Mouse (Mus musculus) embryonic facial prominence, embryonic 14.5 days (tissue): ENCODE data around the gene Vat1l. TPM values are rescaled to one million over a fixed set of nuclear protein-coding genes. Genes with fewer than 3 reads are reported as not detected.

Experiments used
- ATAC-seq: fragments of 200-750 bp; cut with Nextera tagmentation; 2 replicates; pipeline ENCODE4 v1.8.0; 2017; ENCODE audit warnings: low read depth, moderate number of reproducible peaks, moderate TSS enrichment
- DNase-seq: peaks from one replicate; pipeline ENCODE4 v3.0.0-alpha.2; 2015; ENCODE audit warnings: low spot score
- H3K27ac ChIP-seq: fragments of 300-500 bp; sonication (generic); replicated peaks from 2 replicates; pipeline ENCODE4 v1.5.1; 2014; ENCODE audit warnings: low read depth, mild to moderate bottlenecking, low read length, moderate library complexity
- H3K27me3 ChIP-seq: fragments of 300-500 bp; sonication (generic); replicated peaks from 2 replicates; pipeline ENCODE4 v1.6.1; 2014; ENCODE audit warnings: low read length; ENCODE audit not compliant: control insufficient read depth, insufficient read depth
- H3K36me3 ChIP-seq: fragments of 300-500 bp; sonication (generic); 2 replicates; pipeline ENCODE4 v1.6.1; 2014; ENCODE audit warnings: low read length, mixed read lengths; ENCODE audit not compliant: control insufficient read depth, insufficient read depth
- H3K4me1 ChIP-seq: fragments of 300-500 bp; sonication (generic); 2 replicates; pipeline ENCODE4 v1.6.1; 2014; ENCODE audit warnings: antibody characterized with exemption, low read length; ENCODE audit not compliant: control insufficient read depth, insufficient read depth
- H3K4me2 ChIP-seq: fragments of 300-500 bp; sonication (generic); 2 replicates; pipeline ENCODE4 v1.6.1; 2014; ENCODE audit warnings: low read depth, mild to moderate bottlenecking, low read length, moderate library complexity, mixed read lengths
- H3K4me3 ChIP-seq: fragments of 300-500 bp; sonication (generic); 2 replicates; pipeline ENCODE4 v1.5.1; 2014; ENCODE audit warnings: low read depth, mild to moderate bottlenecking, low read length
- H3K9ac ChIP-seq: fragments of 300-500 bp; sonication (generic); 2 replicates; pipeline ENCODE4 v1.6.1; 2014; ENCODE audit warnings: low read depth, mild to moderate bottlenecking, low read length, moderate library complexity, mixed read lengths
- H3K9me3 ChIP-seq: fragments of 300-500 bp; sonication (generic); 2 replicates; pipeline ENCODE4 v1.6.1; 2016; ENCODE audit warnings: low read length; ENCODE audit not compliant: control insufficient read depth
- WGBS: fragments of 180-500 bp; shearing (Covaris S2); extraction: QIAGEN DNeasy Blood & Tissue Kit; methylation state at CpG from one replicate; pipeline ENCODE4 v1.1.7; 2014; 5-methylcytosine and 5-hydroxymethylcytosine counted together
- polyA plus RNA-seq: library from polyadenylated mRNA; unstranded; fragments of >200 nt; fragmentation: Nextera tagmentation; extraction: Ambion mirVana; gene quantifications from 2 replicates; pipeline ENCODE4 v1.2.1, GENCODE M21; 2014

Vat1l gene
- polyA plus RNA-seq, result 5.0 and 6.0 TPM in 2 replicates

DNA sequence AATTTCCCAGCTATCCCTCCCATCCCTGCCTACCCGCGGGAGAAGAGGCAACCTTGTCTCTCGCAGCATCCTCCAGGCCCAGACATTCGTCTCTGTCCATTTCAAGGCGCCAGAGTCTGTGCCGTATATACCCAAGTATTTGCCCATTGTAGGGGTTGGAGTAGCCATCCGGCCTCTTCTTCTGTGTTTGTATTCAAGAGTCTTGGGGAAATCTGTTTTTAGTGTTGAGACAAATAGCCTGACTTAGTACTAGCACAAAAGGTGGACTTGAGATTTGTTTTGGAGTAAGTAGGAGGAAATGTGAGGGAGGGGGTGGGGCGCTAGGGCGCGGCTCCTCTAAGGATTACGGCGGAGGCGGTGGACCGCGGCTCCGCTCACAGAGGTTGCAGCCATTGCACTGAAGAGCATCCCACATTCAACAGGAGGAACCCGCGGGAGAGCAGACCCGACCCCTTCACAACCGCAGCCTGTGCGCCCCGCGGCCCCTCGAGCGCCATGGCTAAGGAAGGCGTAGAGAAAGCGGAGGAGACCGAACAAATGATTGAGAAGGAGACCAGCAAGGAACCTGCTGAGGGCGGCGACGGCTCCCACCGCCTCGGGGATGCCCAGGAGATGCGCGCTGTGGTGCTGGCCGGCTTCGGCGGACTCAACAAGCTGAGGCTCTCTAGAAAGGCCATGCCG is at the start of gene Vat1l:
Gene Vat1l (plus strand): TSS at position 392 of the 681 bp plus-strand sequence.
- H3K9ac ChIP-seq, result peak within 1 kb of the TSS; percentile 49
- H3K4me3 ChIP-seq, result peak within 1 kb of the TSS; percentile 52

DNA sequence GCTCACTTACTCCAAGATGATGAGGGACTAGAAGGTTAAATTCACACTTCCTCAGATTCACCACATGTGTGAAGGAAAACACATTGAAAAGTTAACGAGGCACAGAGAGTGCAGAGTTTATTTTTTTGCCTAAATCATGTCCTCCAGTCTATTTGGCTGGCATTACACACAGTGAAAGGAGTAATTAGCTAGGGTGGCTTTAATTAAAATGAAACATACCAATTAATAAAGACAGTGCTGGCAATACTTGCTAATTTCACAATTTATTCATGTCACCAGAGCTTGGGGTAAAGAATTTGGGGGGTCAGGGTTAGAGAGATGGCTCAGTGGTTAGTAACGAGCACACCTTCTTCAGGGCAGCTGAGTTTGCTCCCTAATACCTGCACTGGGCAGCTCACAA is 46.8 kb upstream of the Vat1l start:
- H3K4me2 ChIP-seq, result no peak overlapping the region
- no peaks in the 10 kb centered on the region for H3K4me1 ChIP-seq
- no peak overlapping the region for H3K9ac ChIP-seq
- H3K4me3 ChIP-seq, result no peak overlapping the region
- 67% methylated on average over 2 of the region's 2 CpGs for WGBS
- H3K27me3 ChIP-seq, result no peaks in the 10 kb centered on the region
- H3K27ac ChIP-seq, result no peak overlapping the region
- no peak for ATAC-seq
- no peak for DNase-seq
- H3K36me3 ChIP-seq, result no peaks in the 10 kb centered on the region
- H3K9me3 ChIP-seq, result no peaks in the 10 kb centered on the region

More for the DNA sequence above, at the start of gene Vat1l:
- under 1% methylated on average over 39 of the region's 39 CpGs for WGBS
- Histone ChIP-seq H3K27ac (no peak within 1 kb of the TSS), H3K27me3 (peaks cover 27% of the 10 kb centered on the region), H3K4me2 (peak within 1 kb of the TSS; percentile 83), H3K9me3 (no peaks in the 10 kb centered on the region), H3K4me1 (peaks cover 4% of the 10 kb centered on the region; the same call in 1 of the 2 replicates), H3K36me3 (no peaks in the 10 kb centered on the region)
- ATAC-seq (peak; percentile 88), DNase-seq (peak; percentile 49)

DNA sequence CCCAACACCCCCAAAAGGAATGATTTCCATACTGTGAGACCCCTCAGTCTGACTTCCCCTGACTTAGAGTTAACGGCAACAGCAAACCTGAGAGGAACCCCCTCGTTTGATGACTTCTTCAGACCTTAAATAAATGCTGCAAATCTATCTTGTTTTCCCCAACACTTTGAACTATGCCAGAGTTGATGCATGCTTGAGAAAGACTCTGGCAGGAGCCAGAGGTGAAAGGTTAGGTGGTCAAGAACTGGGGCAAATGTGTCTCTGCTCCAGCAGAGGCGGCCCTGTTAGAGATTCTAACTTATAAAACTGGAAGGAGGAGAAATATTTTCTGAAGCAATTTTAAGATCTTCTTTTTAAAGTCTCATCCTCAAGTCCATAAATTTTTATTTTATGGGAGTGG is 45.7 kb upstream of the Vat1l start:
- ATAC-seq (no peak), DNase-seq (no peak)
- Histone ChIP-seq H3K27me3 (no peaks in the 10 kb centered on the region), H3K27ac (no peak overlapping the region), H3K4me2 (no peak overlapping the region), H3K36me3 (no peaks in the 10 kb centered on the region), H3K9ac (no peak overlapping the region), H3K4me3 (no peak overlapping the region), H3K4me1 (no peaks in the 10 kb centered on the region), H3K9me3 (no peaks in the 10 kb centered on the region)
- WGBS, result 78% methylated on average over 3 of the region's 3 CpGs

DNA sequence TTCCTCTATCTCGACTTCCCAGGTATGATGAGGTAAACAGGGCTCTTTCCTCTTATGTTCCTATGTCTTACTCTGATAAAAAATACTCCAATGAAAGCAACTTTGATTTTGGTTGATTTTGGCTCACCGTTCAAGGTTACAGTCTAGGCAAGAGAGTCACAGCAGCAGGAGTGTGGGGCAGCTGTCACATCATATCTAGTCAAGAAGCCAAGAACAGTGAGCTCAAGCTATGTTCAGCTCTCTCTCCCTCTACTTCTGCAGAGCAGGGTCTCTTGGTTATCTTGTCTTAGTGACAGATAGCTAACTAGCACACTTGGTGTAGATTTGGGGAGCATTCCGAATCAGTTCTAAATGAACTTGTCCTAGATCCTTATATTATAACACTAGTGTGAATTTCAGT is 41.5 kb upstream of the Vat1l start:
- Histone ChIP-seq H3K27ac (no peak overlapping the region), H3K4me3 (no peak overlapping the region), H3K9me3 (no peaks in the 10 kb centered on the region), H3K9ac (no peak overlapping the region), H3K27me3 (no peaks in the 10 kb centered on the region), H3K36me3 (no peaks in the 10 kb centered on the region), H3K4me2 (no peak overlapping the region), H3K4me1 (no peaks in the 10 kb centered on the region)
- WGBS, result 84% methylated on average over 3 of the region's 3 CpGs
- DNase-seq, result no peak
- no peak for ATAC-seq

DNA sequence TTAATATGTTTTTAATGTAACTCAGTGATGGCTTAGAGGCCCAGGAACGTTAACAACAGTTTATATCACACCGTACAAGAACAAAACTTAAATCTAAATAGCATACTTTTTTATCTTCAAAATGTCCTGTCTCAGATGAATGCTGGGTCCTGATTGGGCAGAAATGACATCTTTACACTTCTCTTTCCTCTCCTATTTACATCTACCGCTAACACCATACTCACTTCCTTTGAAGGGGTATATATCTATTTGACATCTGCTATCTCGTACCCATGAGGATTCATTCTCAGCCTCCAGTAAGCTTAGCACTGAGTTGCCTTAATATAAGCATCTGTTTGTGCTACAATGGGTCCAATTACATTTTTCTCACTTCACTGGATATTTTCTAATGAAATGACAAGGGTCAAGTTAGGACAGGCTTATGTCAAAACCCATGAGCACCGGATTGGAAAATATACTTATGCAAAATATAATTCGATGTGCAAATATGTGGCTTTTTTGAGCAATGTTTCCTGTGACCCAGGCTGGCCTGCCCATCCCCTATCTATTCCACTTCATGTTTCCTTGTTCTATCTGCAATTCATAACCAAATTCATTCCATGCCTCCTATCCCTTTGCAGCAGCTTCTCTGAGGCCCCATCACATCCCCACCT is 40.8 kb upstream of the Vat1l start:
- H3K36me3 ChIP-seq, result no peaks in the 10 kb centered on the region

DNA sequence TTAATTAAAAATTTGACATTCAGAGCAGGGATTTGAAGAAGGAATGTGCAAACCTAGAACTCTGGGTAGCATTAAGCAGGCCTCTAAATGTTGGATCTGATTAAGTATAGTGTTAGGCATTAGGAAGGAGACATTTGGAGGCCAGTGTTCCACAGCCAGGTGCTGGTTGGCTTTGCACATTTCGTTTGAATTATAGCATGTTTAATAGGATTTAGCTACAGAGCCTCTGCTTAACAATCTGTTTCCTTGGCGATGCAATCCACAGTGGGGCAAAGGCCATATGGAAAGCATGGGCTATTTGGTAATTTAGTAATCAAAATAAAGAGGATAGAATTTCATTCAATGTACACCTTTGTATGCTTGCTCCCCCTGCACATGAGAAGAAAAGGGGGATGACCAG is 39.7 kb upstream of the Vat1l start:
- no peak for ATAC-seq
- no peaks in the 10 kb centered on the region for H3K4me1 ChIP-seq
- WGBS, result 54% methylated on average over 2 of the region's 2 CpGs
- no peak for DNase-seq
- no peak overlapping the region for H3K4me2 ChIP-seq
- no peak overlapping the region for H3K9ac ChIP-seq
- H3K4me3 ChIP-seq, result no peak overlapping the region
- H3K27me3 ChIP-seq, result no peaks in the 10 kb centered on the region
- no peaks in the 10 kb centered on the region for H3K36me3 ChIP-seq
- no peaks in the 10 kb centered on the region for H3K9me3 ChIP-seq
- no peak overlapping the region for H3K27ac ChIP-seq

More for the DNA sequence above, 40.8 kb upstream of the Vat1l start:
- no peak overlapping the region for H3K4me3 ChIP-seq
- H3K27ac ChIP-seq, result no peak overlapping the region
- DNase-seq, result no peak
- H3K9me3 ChIP-seq, result no peaks in the 10 kb centered on the region
- 86% methylated on average over 6 of the region's 6 CpGs for WGBS
- H3K27me3 ChIP-seq, result no peaks in the 10 kb centered on the region
- H3K9ac ChIP-seq, result no peak overlapping the region
- no peak for ATAC-seq
- no peak overlapping the region for H3K4me2 ChIP-seq
- H3K4me1 ChIP-seq, result no peaks in the 10 kb centered on the region

DNA sequence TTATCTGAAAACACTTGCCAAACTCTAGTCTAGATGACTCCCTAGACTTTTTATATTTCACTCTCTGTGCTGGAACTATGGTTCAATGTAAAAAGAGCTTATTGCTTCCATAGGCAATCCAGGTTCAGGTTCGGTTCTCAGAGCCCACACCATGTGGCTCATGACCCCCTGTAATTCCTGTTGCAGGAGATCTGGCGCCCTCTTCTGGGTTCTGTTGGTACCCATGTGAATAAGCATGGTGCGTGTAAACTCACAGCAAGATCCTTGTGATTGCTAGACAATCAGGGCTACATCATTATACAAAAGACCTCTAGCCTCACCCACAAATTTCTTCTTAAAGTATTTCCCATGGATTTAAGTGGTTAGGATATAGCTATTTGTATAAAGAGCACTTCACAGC is 28.7 kb upstream of the Vat1l start:
- H3K27ac ChIP-seq, result no peak overlapping the region
- no peak for ATAC-seq

DNA sequence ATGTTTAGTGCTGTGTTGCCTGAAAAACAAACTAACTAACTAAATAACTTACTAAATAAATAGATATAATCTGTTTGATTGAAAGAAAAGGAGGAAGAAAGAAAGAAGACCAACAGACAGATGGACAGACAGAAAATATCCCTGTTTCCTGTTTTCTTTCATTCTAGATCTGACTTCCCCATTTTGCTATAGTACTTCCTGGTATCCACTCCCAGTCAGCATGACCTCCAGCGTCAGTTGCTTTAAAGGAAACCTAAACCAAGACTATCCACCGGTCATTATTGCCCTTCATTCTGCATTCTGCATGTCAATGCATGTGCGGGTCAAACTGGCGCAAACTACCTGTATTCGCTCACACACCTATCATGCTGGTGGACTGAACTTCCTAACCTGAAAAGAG is 12.1 kb upstream of the Vat1l start:
- no peak overlapping the region for H3K9ac ChIP-seq
- ATAC-seq (no peak), DNase-seq (no peak)
- no peaks in the 10 kb centered on the region for H3K36me3 ChIP-seq
- H3K9me3 ChIP-seq, result no peaks in the 10 kb centered on the region
- H3K4me3 ChIP-seq, result no peak overlapping the region
- no peaks in the 10 kb centered on the region for H3K27me3 ChIP-seq
- 89% methylated on average over 5 of the region's 5 CpGs for WGBS
- H3K27ac ChIP-seq, result no peak overlapping the region
- H3K4me1 ChIP-seq, result no peaks in the 10 kb centered on the region
- H3K4me2 ChIP-seq, result no peak overlapping the region

More for the DNA sequence above, 28.7 kb upstream of the Vat1l start:
- Histone ChIP-seq H3K9ac (no peak overlapping the region), H3K36me3 (no peaks in the 10 kb centered on the region), H3K4me3 (no peak overlapping the region), H3K27me3 (no peaks in the 10 kb centered on the region), H3K4me1 (no peaks in the 10 kb centered on the region), H3K4me2 (no peak overlapping the region), H3K9me3 (no peaks in the 10 kb centered on the region)
- no peak for DNase-seq
- 67% methylated on average over 3 of the region's 3 CpGs for WGBS

DNA sequence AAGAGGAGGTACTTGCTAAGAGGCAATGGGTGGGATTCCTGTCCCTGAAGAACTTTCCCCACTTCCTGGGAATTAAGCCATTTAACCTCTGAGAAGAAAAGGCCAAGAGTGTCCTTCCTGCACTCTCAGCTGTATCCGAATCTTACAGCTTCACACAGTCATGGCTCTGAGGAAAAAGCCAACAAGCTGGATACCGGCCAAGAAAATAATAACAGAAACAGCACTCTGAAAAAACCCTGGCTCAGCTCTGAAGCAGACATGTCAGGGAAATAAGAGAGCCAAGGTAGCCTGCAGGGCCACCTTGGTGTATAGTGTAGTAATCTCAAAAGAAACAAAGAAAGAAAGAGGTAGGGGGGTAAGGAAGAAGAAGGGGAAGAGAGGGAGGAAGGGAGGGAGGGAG is 6.4 kb upstream of the Vat1l start:
- Histone ChIP-seq H3K9ac (no peak overlapping the region), H3K4me1 (no peaks in the 10 kb centered on the region), H3K4me2 (no peak overlapping the region), H3K9me3 (no peaks in the 10 kb centered on the region), H3K4me3 (no peak overlapping the region), H3K27me3 (0 out of 2 replicates have a peak, but pooled peaks cover 3% of the 10 kb centered on the region), H3K27ac (no peak overlapping the region), H3K36me3 (no peaks in the 10 kb centered on the region)
- ATAC-seq (no peak), DNase-seq (peak; percentile 34)
- WGBS, result 33% methylated on average over 2 of the region's 2 CpGs
